Mouse (Mus musculus): Measurements from ENCODE around the gene Rai1. TPM values are rescaled to one million over a fixed set of nuclear protein-coding genes. Genes with fewer than 3 reads are reported as not detected.

Gene Rai1
- total and polyA plus RNA-seq, 3 experiments: 6.6 to 22.6 (median 15.4) TPM

DNA sequence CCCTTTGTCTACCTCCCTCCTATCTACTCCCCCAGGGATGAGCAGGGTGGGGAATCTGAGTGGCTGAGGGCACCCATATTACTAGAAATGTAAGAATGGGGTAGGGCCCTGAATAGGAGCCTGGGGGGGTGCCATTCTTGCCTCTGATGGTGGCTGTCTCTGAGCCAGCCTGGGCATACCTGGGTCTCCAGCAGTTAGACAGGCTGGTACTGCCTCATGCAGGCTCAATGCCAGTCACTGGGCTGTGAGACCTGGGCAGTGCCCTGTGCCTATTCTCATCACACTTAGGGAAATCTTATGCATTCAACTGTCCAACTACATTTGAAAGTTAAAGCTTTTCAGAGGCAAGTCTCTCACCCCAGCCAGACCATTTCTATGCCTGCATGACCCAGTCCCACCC lies 11.6 kb upstream of the Rai1 start:
- H3K9me3 ChIP-seq (replicated peaks; ENCODE audit: low read length): no peaks in the 10 kb centered on the region
- no peak for TF ChIP-seq E2F4 (IDR thresholded peaks at IDR 0.05; ENCODE audit: insufficient replicate concordance, low read depth, low read length)
- TF ChIP-seq CHD1 (IDR thresholded peaks at IDR 0.05; ENCODE audit: low read depth, low read length): no peak
- no peak for TF ChIP-seq RAD21 (IDR thresholded peaks at IDR 0.05; ENCODE audit: low read depth, low read length)
- no peak for TF ChIP-seq HCFC1 (IDR thresholded peaks at IDR 0.05; ENCODE audit: low read depth, low read length)
- TF ChIP-seq MAZ (IDR thresholded peaks at IDR 0.05; ENCODE audit: low read depth, low read length): no peak
- TF ChIP-seq PAX5 (IDR thresholded peaks at IDR 0.05; ENCODE audit: low read length): no peak
- no peak for TF ChIP-seq ETS1 (conservative IDR thresholded peaks at IDR 0.05; ENCODE audit: low read depth, low read length)
- no peak for TF ChIP-seq MYC (IDR thresholded peaks at IDR 0.05; ENCODE audit: low read depth, low read length)
- TF ChIP-seq BHLHE40 (IDR thresholded peaks at IDR 0.05; ENCODE audit: low read depth, low read length): no peak
- TF ChIP-seq ELF1 (IDR thresholded peaks at IDR 0.05; ENCODE audit: low read depth, low read length): no peak
- TF ChIP-seq CTCF (conservative IDR thresholded peaks at IDR 0.05 in 1 of 2, IDR thresholded peaks at IDR 0.05 in 1 of 2; ENCODE audit: low read depth in 2 of 2, low read length in 2 of 2): no peak
- no peak for TF ChIP-seq JUND (conservative IDR thresholded peaks at IDR 0.05; ENCODE audit: low read depth, low read length)
- no peak for TF ChIP-seq GABPA (IDR thresholded peaks at IDR 0.05; ENCODE audit: insufficient replicate concordance, low read depth, low read length)
- no peak for TF ChIP-seq SIN3A (IDR thresholded peaks at IDR 0.05; ENCODE audit: low read length)
- TF ChIP-seq TBP (conservative IDR thresholded peaks at IDR 0.05; ENCODE audit: low read depth, low read length): no peak
- no peak for TF ChIP-seq IRF4 (IDR thresholded peaks at IDR 0.05; ENCODE audit: low read depth, low read length)
- no peak for TF ChIP-seq ZKSCAN1 (IDR thresholded peaks at IDR 0.05; ENCODE audit: borderline replicate concordance, low read depth, low read length)
- no peak for TF ChIP-seq MAFK (IDR thresholded peaks at IDR 0.05; ENCODE audit: insufficient replicate concordance, low read length)
- TF ChIP-seq NRF1 (IDR thresholded peaks at IDR 0.05; ENCODE audit: low read depth, low read length): no peak
- no peaks in the 10 kb centered on the region for H3K36me3 ChIP-seq (replicated peaks in 1 of 2; ENCODE audit: control insufficient read depth in 1 of 2, insufficient read depth in 1 of 2, low read length in 1 of 2)
- peaks cover 2 to 4% of the 10 kb centered on the region in 2 experiments; a peak in 1 of 4 replicates for H3K4me1 ChIP-seq (ENCODE audit: control insufficient read depth in 1 of 2, insufficient read depth in 2 of 2)
- H3K4me3 ChIP-seq (replicated peaks in 1 of 3; ENCODE audit: low read depth in 2 of 3, low read length in 2 of 3, poor library complexity in 1 of 3): no peak overlapping the region
- DNase-seq (ENCODE audit: extremely low read depth): no peak
- no peak overlapping the region for H3K27ac ChIP-seq (ENCODE audit: insufficient read depth, low read depth)
- in situ Hi-C loops (cut with MboI; ENCODE audit: low pct_ligation_motif_present, low pct_unique_long_range_greater_than_20kb, low sequenced_read_pairs) (loop anchor here (25.0 kb wide), 1 partner anchor 319 kb away; the partner anchor contains the start of genes Atpaf2 and Gid4), dilution Hi-C loops (cut with MboI; ENCODE audit: extremely low pct_ligation_motif_present, extremely low pct_unique_long_range_greater_than_20kb, low sequenced_read_pairs) (no loop called here)
- H3K9ac ChIP-seq (ENCODE audit: insufficient read depth, low read depth): no peak overlapping the region
- H3K79me2 ChIP-seq (replicated peaks; ENCODE audit: control insufficient read depth, extremely low read depth, insufficient read depth, poor library complexity, severe bottlenecking): no peaks in the 10 kb centered on the region
- H3K27me3 ChIP-seq (replicated peaks): peaks cover 3% of the 10 kb centered on the region
- no peak overlapping the region for H3K4me2 ChIP-seq (ENCODE audit: insufficient read depth, low read depth, poor library complexity, severe bottlenecking)

DNA sequence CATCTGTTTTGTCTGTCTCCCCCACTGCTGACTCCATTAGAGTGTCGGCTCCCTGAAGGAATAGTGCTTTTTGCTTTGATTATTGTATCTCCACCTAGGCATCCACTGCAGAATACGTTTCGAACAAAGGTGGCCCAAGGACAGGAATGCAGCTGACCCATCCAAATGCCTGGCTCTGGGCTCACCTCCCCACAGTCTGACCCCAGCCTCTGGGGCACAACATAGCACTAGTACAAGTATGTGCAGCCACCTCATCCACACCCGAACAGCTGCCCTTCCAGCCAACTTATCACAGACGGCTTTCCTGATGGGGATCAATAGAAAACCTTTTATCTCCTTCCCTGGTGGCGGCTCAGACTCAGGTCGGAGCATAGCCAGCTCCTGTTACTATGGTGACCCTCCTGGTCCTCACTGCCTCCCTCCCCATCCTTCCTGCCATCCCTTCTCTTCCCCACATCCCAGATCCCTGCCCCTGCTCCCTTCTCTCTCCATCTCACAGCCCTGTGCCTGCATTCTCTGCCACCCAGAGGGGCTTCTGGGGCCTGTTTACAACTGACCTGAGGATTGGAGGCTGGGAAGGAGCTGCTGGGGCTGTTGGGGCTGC lies 10.7 kb upstream of the Rai1 start:
- no peak for DNase-seq (ENCODE audit: extremely low read depth)
- H3K4me2 ChIP-seq (ENCODE audit: insufficient read depth, low read depth, poor library complexity, severe bottlenecking): no peak overlapping the region
- H3K27me3 ChIP-seq (replicated peaks): peaks cover 3% of the 10 kb centered on the region
- in situ Hi-C loops (cut with MboI; ENCODE audit: low pct_ligation_motif_present, low pct_unique_long_range_greater_than_20kb, low sequenced_read_pairs): loop anchor here (25.0 kb wide), 1 partner anchor 318 kb away; the partner anchor contains the start of genes Atpaf2 and Gid4
- H3K36me3 ChIP-seq (replicated peaks in 1 of 2; ENCODE audit: control insufficient read depth in 1 of 2, insufficient read depth in 1 of 2, low read length in 1 of 2): no peaks in the 10 kb centered on the region
- H3K4me3 ChIP-seq (replicated peaks in 1 of 3; ENCODE audit: low read depth in 2 of 3, low read length in 2 of 3, poor library complexity in 1 of 3): no peak overlapping the region
- no peak for TF ChIP-seq NRF1 (IDR thresholded peaks at IDR 0.05; ENCODE audit: low read depth, low read length)
- no peaks in the 10 kb centered on the region for H3K9me3 ChIP-seq (replicated peaks; ENCODE audit: low read length)
- dilution Hi-C loops (cut with MboI; ENCODE audit: extremely low pct_ligation_motif_present, extremely low pct_unique_long_range_greater_than_20kb, low sequenced_read_pairs): no loop called here
- no peaks in the 10 kb centered on the region for H3K79me2 ChIP-seq (replicated peaks; ENCODE audit: control insufficient read depth, extremely low read depth, insufficient read depth, poor library complexity, severe bottlenecking)
- no peak overlapping the region for H3K27ac ChIP-seq (ENCODE audit: insufficient read depth, low read depth)
- H3K4me1 ChIP-seq (ENCODE audit: control insufficient read depth in 1 of 2, insufficient read depth in 2 of 2): peaks cover 0 to 7% of the 10 kb centered on the region in 2 experiments; a peak in 1 of 4 replicates
- no peak overlapping the region for H3K9ac ChIP-seq (ENCODE audit: insufficient read depth, low read depth)

Measured in CH12.LX (cell line).